Mouse (Mus musculus) limb, embryonic 15.5 days (tissue): ENCODE results near the gene Poc1a. TPM values are rescaled to one million over a fixed set of nuclear protein-coding genes. Genes with fewer than 3 reads are reported as not detected.

Experiments
- ATAC-seq: fragments of 200-750 bp; cut with Nextera tagmentation; 2 replicates; pipeline ENCODE4 v1.8.0; 2017; ENCODE audit warnings: low read depth, moderate TSS enrichment; ENCODE audit not compliant: insufficient number of reproducible peaks, low FRiP score, low TSS enrichment
- H3K27ac ChIP-seq: fragments of 300-500 bp; sonication (generic); 2 replicates; pipeline ENCODE4 v1.5.1; 2015; ENCODE audit warnings: moderate library complexity, mild to moderate bottlenecking, inconsistent platforms
- H3K27me3 ChIP-seq: fragments of 300-500 bp; sonication (generic); 2 replicates; pipeline ENCODE4 v1.6.1; 2015; ENCODE audit warnings: inconsistent platforms
- H3K36me3 ChIP-seq: fragments of 300-500 bp; sonication (generic); 2 replicates; pipeline ENCODE4 v1.6.1; 2015; ENCODE audit warnings: inconsistent platforms
- H3K4me1 ChIP-seq: fragments of 300-500 bp; sonication (generic); 2 replicates; pipeline ENCODE4 v1.6.1; 2015; ENCODE audit warnings: inconsistent platforms
- H3K4me2 ChIP-seq: fragments of 300-500 bp; sonication (generic); 2 replicates; pipeline ENCODE4 v1.6.1; 2015; ENCODE audit warnings: mild to moderate bottlenecking, inconsistent platforms
- H3K4me3 ChIP-seq: fragments of 300-500 bp; sonication (generic); 2 replicates; pipeline ENCODE4 v1.5.1; 2015; ENCODE audit warnings: mild to moderate bottlenecking, inconsistent platforms
- H3K9ac ChIP-seq: fragments of 300-500 bp; sonication (generic); 2 replicates; pipeline ENCODE4 v1.6.1; 2015; ENCODE audit warnings: inconsistent platforms
- H3K9me3 ChIP-seq: fragments of 300-500 bp; sonication (generic); 2 replicates; pipeline ENCODE4 v1.6.1; 2016; ENCODE audit warnings: inconsistent platforms
- WGBS: fragments of 180-500 bp; shearing (Covaris S2); methylation state at CpG from one replicate; pipeline ENCODE4 v1.1.7; 2015; 5-methylcytosine and 5-hydroxymethylcytosine counted together
- polyA plus RNA-seq: library from polyadenylated mRNA; unstranded; fragments of >200 nt; fragmentation: Nextera tagmentation; extraction: Ambion mirVana; gene quantifications from 2 replicates; pipeline ENCODE4 v1.2.1, GENCODE M21; 2015

Gene Poc1a
- polyA plus RNA-seq, 1 experiment from 2014 or later = 21.3 TPM

GRCm38 (mm10) chr9:106266936-106267657 lies 13.8 kb upstream of the Poc1a start:
- Histone ChIP-seq H3K9ac (no peak overlapping the region), H3K27me3 (no peaks in the 10 kb centered on the region), H3K4me2 (no peak overlapping the region), H3K27ac (no peak overlapping the region), H3K9me3 (no peaks in the 10 kb centered on the region), H3K36me3 (no peaks in the 10 kb centered on the region), H3K4me3 (no peak overlapping the region), H3K4me1 (peaks cover 6% of the 10 kb centered on the region; the same call in 1 of the 2 replicates)
- 70% methylated on average over 2 of the region's 2 CpGs for WGBS
- ATAC-seq = no peak

GRCm38 (mm10) chr9:106268421-106268820 lies 12.4 kb upstream of the Poc1a start:
- H3K9ac ChIP-seq = no peak overlapping the region
- no peaks in the 10 kb centered on the region for H3K36me3 ChIP-seq
- peaks cover 6% of the 10 kb centered on the region; the same call in 1 of the 2 replicates for H3K4me1 ChIP-seq
- H3K27me3 ChIP-seq = no peaks in the 10 kb centered on the region
- H3K9me3 ChIP-seq = no peaks in the 10 kb centered on the region
- no peak overlapping the region for H3K4me3 ChIP-seq
- 56% methylated on average over 4 of the region's 4 CpGs for WGBS
- ATAC-seq = no peak
- H3K27ac ChIP-seq = peak overlapping the region; percentile 33; the same call in 1 of the 2 replicates
- no peak overlapping the region for H3K4me2 ChIP-seq

GRCm38 (mm10) chr9:106269076-106269788 lies 11.6 kb upstream of the Poc1a start:
- Histone ChIP-seq H3K4me3 (no peak overlapping the region), H3K9me3 (no peaks in the 10 kb centered on the region), H3K27ac (no peak overlapping the region), H3K4me2 (no peak overlapping the region), H3K36me3 (no peaks in the 10 kb centered on the region), H3K9ac (no peak overlapping the region), H3K27me3 (no peaks in the 10 kb centered on the region), H3K4me1 (peaks cover 6% of the 10 kb centered on the region; the same call in 1 of the 2 replicates)
- WGBS = 68% methylated on average over 9 of the region's 9 CpGs
- no peak for ATAC-seq

- Histone ChIP-seq H3K9ac (no peak overlapping the region), H3K4me3 (no peak overlapping the region), H3K27ac (no peak overlapping the region), H3K36me3 (no peaks in the 10 kb centered on the region), H3K9me3 (no peaks in the 10 kb centered on the region), H3K4me1 (peaks cover 6% of the 10 kb centered on the region; the same call in 1 of the 2 replicates), H3K4me2 (no peak overlapping the region), H3K27me3 (no peaks in the 10 kb centered on the region)
- 35% methylated on average over 2 of the region's 2 CpGs for whole genome bisulfite sequencing
- ATAC-seq = no peak
These were observed 11.0 kb upstream of the Poc1a start for GRCm38 (mm10) chr9:106269879-106270278.

- no peak overlapping the region for H3K9ac ChIP-seq
- no peak for ATAC-seq
These were observed 10.2 kb upstream of the Poc1a start for GRCm38 (mm10) chr9:106270656-106271055.

GRCm38 (mm10) chr9:106272288-106272687 lies 8.6 kb upstream of the Poc1a start:
- Histone ChIP-seq H3K4me2 (no peak overlapping the region), H3K9me3 (no peaks in the 10 kb centered on the region), H3K27me3 (no peaks in the 10 kb centered on the region), H3K4me3 (no peak overlapping the region), H3K36me3 (no peaks in the 10 kb centered on the region), H3K9ac (no peak overlapping the region), H3K27ac (no peak overlapping the region), H3K4me1 (peaks cover 4% of the 10 kb centered on the region; the same call in 1 of the 2 replicates)
- no peak for ATAC-seq
- 94% methylated on average over 1 of the region's 1 CpGs for WGBS

More at GRCm38 (mm10) chr9:106270656-106271055, 10.2 kb upstream of the Poc1a start:
- no peak overlapping the region for H3K4me2 ChIP-seq
- H3K36me3 ChIP-seq = no peaks in the 10 kb centered on the region
- no peak overlapping the region for H3K27ac ChIP-seq
- H3K9me3 ChIP-seq = no peaks in the 10 kb centered on the region
- no peaks in the 10 kb centered on the region for H3K27me3 ChIP-seq
- H3K4me3 ChIP-seq = no peak overlapping the region
- H3K4me1 ChIP-seq = peaks cover 5% of the 10 kb centered on the region; the same call in 1 of the 2 replicates
- WGBS = 59% methylated on average over 4 of the region's 4 CpGs

- Histone ChIP-seq H3K4me1 (peaks cover 4% of the 10 kb centered on the region; the same call in 1 of the 2 replicates), H3K9me3 (no peaks in the 10 kb centered on the region), H3K27me3 (no peaks in the 10 kb centered on the region), H3K4me3 (no peak overlapping the region), H3K4me2 (no peak overlapping the region), H3K9ac (no peak overlapping the region), H3K36me3 (no peaks in the 10 kb centered on the region), H3K27ac (no peak overlapping the region)
- ATAC-seq = no peak
- 86% methylated on average over 12 of the region's 12 CpGs for WGBS
These were observed 7.6 kb upstream of the Poc1a start for GRCm38 (mm10) chr9:106273276-106273675.

- no peaks in the 10 kb centered on the region for H3K9me3 ChIP-seq
These were observed 7.1 kb upstream of the Poc1a start for GRCm38 (mm10) chr9:106273791-106274190.

GRCm38 (mm10) chr9:106274652-106275180 lies 6.1 kb upstream of the Poc1a start:
- Histone ChIP-seq H3K9ac (no peak overlapping the region), H3K27me3 (no peaks in the 10 kb centered on the region), H3K4me3 (no peak overlapping the region), H3K4me1 (no peaks in the 10 kb centered on the region; the same call in 1 of the 2 replicates), H3K27ac (no peak overlapping the region), H3K9me3 (no peaks in the 10 kb centered on the region), H3K4me2 (no peak overlapping the region), H3K36me3 (no peaks in the 10 kb centered on the region)
- ATAC-seq = no peak
- WGBS = 55% methylated on average over 8 of the region's 8 CpGs

More at GRCm38 (mm10) chr9:106273791-106274190, 7.1 kb upstream of the Poc1a start:
- 51% methylated on average over 4 of the region's 4 CpGs for WGBS
- no peak overlapping the region for H3K9ac ChIP-seq
- H3K27me3 ChIP-seq = no peaks in the 10 kb centered on the region
- H3K4me1 ChIP-seq = peaks cover 4% of the 10 kb centered on the region; the same call in 1 of the 2 replicates
- no peak overlapping the region for H3K4me3 ChIP-seq
- H3K27ac ChIP-seq = no peak overlapping the region
- H3K36me3 ChIP-seq = no peaks in the 10 kb centered on the region
- no peak overlapping the region for H3K4me2 ChIP-seq
- no peak for ATAC-seq

GRCm38 (mm10) chr9:106275806-106276205 lies 5.1 kb upstream of the Poc1a start:
- H3K4me3 ChIP-seq = no peak overlapping the region
- 59% methylated on average over 1 of the region's 1 CpGs for WGBS
- H3K27ac ChIP-seq = no peak overlapping the region

GRCm38 (mm10) chr9:106280386-106280785 lies 475 bp upstream of the Poc1a start:
- Histone ChIP-seq H3K36me3 (peaks cover 13% of the 10 kb centered on the region), H3K4me1 (peaks cover 13% of the 10 kb centered on the region), H3K27me3 (no peaks in the 10 kb centered on the region), H3K27ac (peak overlapping the region; percentile 81), H3K9ac (peak overlapping the region; percentile 29), H3K9me3 (no peaks in the 10 kb centered on the region), H3K4me2 (peak overlapping the region; percentile 85), H3K4me3 (peak overlapping the region; percentile 63)
- WGBS = under 1% methylated on average over 14 of the region's 14 CpGs
- ATAC-seq = 0 out of 2 replicates have a peak, but pooled peaks have one; percentile 20

More at GRCm38 (mm10) chr9:106275806-106276205, 5.1 kb upstream of the Poc1a start:
- no peaks in the 10 kb centered on the region for H3K27me3 ChIP-seq
- no peak overlapping the region for H3K9ac ChIP-seq
- H3K4me1 ChIP-seq = peaks cover 4% of the 10 kb centered on the region; the same call in 1 of the 2 replicates
- no peaks in the 10 kb centered on the region for H3K9me3 ChIP-seq
- H3K36me3 ChIP-seq = no peaks in the 10 kb centered on the region
- no peak overlapping the region for H3K4me2 ChIP-seq
- no peak for ATAC-seq
